Mouse (Mus musculus) cerebellum, adult 11 months (tissue): Measurements from ENCODE around the gene Shisal1.
A peak's percentile ranks its signal among the peaks of the same experiment; 100 is the strongest.

ENCODE experiments used
- DNase-seq: peaks from one replicate; pipeline ENCODE4 v3.0.0; 2022

Gene Shisal1

DNA sequence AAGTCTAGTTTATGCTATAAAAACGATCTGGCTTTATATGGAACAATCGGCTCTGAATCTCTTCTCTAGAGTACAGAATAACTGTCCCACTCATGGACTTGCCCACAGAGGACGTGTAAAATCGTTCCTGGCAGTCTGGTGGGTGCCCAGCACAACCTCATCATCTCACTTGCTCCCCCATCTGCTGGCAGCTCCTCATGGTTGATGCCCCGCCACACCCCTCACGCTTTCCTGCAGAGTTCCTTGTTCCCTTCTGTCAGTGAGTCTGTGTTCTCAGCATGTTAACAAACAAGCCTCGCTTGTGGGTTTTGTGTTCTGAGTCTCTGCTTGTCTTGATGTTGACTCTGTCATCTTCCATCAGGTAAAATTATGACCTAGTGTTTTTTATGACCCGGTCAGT, 79.5 kb downstream of the Shisal1 start:
- no peak for DNase-seq

DNA sequence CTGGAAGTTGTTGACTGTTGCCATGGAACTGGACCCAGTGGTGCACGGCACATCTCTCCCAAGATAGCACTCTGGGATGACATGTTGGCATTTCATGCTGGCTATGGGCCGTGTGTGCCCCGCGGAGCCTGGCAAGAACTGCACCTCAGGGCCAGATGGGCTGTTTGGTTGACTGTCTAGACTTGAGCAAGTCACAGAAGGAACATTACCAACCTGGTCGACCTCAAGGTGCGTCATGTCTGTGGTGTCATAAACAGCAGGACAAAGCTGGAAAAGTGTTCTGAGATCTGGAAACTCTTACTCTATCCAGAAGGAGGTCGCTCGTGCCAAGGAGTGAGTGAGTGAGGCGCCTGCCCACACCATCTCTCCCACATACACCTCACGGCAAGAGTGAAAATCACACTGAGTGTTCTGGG, 80.3 kb downstream of the Shisal1 start:
- peak; percentile 22 for DNase-seq

DNA sequence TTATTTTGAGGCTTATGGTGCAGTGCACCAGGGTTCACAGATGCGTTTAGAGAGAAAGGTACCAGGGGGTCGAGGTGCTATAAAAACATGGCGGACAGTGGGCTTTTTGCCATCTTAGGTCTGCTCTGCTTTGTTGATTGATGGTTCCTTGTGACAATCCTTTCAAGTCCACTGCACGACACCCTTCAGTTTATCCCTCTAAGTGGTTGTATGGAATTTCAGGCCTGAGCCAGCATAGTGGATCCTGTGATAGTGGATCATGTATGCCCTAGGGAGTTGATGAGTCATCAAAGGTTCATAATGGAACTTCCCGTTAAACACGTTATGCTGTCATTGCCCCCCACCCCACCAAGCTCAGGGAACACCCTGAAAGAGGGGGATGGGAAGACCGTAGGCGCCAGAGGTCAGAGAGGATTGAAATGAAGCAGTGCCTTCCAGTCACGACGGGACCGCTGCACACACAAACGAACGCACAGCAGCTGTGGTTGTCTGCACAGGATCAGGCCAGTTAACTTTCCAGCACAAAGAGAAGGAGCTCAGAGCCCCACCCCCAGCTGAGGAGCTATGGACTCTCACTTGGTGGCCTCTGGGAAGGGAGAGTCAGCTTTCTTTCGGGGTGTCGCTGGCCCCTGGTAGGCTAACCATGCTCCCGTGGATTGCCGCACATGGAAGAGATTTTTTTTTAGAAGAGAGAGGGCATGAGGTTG, 81.1 kb downstream of the Shisal1 start:
- DNase-seq: no peak

DNA sequence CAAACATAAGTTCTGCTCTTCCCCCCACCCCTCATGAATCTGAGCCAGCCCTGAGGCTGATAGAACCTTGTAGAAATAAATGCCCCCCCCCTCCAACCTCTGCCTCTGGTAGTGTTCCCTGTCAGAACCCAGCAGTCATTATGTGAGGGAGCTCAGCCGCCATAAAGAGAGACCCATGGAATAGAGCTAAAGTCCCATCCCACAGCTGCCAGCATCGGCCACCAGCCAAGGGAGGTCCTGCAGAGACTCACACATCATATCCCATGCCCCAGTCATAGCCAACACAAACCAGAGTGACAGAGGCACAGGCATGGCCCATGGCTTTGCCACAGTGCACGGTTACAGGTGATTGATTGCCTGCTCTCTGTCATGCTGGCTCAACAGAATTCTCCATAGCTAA, 82.2 kb downstream of the Shisal1 start:
- no peak for DNase-seq

DNA sequence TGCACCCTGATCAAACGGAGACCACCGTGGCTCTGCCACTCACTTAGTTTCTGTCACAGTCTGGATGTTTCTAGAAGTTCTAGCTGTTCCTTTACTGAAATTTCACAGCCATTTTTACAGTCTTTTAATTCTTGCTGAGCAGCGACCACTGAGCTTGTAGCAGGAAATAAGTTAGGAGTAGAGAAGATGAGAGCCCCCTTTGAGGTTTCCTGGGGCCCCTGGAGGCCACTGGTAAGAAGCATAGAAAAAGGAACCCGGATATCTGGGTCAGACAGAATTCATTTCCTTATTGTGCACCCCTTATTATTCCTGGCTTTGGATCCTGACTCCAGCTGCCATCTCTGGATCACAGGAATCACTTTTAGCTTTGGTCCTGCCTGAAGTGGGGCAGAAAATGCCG, 91.8 kb downstream of the Shisal1 start:
- no peak for DNase-seq

DNA sequence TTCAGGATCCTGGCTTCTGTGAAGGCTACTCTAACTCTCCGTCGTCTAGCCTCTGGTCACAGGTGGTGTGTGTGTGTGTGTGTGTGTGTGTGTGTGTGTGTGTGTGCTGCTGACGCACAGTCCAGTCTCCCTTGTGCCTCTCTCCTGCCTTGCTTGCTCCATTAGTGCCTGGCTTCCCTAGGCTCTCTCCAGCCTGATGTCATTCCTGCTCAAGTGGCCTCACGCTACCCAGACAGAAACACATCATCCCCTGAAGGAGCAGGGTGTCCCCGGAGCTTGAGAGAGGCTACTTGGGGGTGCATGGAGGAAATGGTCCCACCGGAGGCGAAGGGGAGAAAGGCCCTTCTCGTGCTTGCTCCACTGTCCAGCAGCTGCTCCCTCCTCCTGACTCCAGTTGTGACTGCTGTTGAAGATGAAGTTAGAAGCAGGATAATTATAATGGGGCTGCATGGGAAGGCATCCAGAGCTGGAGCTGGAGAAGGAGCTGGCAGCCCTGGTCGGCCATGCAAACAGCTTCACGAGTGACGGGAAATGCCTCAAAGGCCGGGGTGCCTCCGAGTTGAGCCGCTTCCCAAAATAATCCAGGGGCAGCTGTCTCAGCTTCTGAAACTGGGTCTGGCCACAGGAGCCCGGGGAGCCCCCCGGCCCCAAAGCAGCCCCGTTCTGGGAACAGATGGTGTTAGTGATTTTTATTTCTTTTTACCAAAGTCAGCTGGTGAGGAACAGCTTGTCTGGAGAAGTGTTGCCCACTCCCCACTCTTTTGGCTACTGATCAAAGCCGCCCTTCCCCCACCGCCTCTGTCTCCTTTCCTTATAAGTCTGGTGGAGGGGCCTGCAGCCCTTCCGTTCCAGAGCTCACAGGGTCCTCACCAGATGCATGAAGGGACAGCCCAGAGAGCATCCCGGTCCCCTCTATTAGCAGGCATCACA, 94.7 kb downstream of the Shisal1 start:
- DNase-seq: no peak

DNA sequence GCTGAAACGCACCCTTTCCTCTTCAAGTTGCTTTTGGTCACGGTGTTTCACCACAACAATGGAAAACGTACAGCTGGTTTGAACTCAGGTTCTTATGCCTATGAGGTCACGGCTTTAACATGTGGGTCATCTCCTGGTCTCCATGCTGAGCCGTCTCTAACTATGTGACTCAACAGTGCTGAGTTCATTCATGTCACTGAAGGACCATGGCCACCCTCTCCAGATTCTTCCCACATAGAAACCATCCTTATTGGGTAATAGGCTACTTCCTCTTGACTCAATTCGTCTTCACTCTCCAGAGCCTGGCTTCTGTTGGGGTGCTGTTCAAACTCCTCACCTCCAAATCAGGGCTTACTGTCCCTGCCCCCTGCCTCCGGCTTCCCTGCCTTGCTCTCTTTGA, 95.6 kb downstream of the Shisal1 start:
- DNase-seq: no peak

DNA sequence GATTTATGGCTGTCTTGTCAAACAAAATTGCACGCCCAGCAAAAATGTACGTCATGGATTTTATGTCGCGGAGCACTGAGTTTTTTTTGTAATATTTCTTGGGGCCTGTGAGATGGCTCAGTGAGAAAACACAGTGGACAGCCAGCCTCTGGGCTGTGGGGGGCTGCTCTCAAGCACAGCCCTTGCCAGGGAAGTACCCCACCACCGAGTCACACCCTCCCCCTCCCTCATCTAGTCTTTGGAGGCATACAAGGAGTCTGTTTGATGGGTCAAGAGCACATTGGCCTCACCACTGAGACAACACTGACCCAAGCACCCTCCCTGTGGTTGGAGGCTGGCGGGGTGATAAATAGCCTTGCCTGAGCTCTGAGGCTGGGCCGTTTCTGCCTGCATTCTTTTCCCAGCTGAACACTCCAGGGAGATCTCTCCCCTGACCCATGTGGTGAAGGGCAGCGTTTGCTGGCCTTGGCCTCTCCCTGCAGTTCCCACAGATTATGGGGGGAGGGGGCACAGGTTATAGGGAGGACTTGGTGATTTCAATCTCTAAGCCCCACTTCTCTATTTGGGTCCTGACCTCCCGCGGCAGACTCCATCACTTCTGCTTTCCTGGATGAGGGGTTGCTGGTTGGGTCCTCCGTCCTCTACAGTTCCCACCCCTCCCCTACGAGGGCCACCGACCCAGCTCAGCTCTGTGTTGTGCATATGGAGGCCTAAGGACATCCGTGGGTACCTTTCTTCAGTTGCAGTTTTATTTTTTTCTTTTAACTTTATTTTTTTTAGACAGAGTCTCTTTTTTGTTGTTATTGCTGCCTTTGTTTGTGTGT, 96.8 kb downstream of the Shisal1 start:
- DNase-seq: no peak

DNA sequence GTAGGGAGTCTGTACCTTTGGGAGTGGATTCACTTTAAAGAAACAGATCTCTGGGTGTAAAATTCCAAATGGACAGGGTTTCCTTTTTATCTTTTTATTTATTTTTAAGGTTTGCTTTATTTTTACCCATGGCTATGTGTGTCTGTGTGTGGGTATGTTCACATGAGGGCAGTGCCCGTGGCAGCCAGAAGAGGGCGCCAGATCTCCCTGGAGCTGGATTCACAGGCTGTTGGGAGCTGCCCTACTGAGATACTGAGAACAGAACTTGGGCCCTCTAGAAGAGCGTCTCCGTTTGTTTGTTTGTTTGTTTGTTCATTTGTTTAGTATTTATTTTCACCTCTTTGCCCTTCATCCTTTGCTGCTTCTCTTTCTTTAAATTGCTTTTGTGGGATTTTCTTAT, 98.1 kb downstream of the Shisal1 start:
- no peak for DNase-seq

DNA sequence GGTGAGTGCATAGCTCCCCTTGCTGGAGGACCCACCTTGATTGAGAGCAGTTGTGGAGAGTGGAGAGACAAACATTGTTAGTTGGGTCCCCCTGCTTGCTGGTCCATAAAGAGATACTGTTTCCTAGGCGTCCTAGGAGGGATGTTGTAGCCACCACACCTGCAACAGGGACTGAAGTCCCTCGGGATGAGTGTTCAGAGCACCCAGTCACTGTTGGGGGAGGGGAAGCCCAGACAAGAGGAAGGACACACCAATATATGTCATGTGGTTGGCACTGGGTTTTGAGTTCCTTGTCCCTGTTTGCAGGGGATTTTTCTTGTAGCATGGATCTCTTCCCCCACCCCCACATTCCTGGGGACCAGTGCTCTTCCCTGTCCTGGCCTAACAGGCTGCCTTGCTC, 106.0 kb downstream of the Shisal1 start:
- DNase-seq: no peak

DNA sequence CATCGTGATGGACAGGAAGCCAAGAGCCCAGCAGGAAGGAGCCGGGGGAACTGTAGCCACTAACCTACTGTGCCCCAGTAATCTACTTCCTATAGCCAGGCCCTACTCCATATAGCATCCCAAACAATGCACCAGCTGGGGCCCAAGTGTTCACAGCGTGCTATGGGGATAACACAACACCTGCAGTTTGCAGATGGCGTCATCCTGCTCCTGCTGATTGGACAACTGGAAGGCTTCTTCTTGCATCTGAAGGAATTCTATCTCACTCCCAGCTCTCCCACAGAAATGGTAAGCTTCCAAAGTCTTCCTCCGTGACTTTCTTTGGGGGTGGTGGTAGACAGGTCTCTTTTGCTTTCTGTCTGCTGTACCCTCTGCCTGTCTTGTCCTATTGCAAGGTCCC, 109.3 kb downstream of the Shisal1 start:
- no peak for DNase-seq

DNA sequence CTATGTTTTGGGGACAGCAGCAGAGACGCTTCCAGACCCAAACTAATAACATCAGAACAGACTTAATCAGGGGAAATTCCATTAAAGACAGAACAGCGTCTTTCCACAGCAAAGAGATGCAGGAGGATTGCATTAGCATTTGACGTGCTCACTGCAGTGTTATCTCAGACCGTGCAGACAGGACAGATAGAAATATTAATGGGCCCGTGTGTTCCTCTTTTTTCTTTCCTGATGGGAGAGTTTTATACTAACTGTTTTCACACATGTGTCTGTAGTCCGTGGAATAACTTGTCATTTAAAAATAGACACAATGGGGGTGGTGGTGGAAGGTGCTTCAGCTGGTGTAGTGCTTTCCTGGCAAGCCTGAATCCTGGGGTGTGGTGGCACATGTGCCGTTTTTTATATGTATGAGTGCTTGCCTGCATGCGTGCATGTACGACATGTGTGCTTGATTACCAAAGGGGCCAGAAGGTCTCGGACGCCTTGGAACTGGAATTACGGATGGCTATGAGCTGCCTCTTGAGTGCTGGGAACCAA, 110.5 kb downstream of the Shisal1 start:
- no peak for DNase-seq

DNA sequence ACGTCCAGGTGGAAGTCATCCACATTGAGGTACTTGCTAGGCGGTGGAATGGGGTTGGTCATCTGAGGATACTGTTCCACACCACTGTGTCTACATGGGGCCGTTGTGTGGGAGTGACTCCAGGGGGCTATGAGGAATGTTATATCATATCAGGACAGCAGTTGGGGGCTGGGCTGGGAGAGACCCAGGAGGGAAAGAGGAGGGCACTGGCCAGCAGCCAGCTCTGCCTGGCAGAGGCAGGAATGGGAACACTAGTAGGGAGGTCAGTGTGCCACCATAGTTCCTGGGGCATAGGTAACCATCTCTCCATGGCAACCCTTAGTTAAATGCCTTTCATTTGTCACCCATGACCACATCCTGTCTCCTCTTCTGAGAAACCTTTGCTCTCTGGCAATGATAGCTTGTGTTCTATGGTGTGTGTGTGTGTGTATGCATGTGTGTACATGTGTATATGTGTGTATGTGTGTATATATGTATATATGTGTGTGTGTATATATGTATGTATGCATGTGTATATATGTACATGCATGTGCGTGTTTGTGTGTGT, 115.8 kb downstream of the Shisal1 start:
- DNase-seq: no peak

DNA sequence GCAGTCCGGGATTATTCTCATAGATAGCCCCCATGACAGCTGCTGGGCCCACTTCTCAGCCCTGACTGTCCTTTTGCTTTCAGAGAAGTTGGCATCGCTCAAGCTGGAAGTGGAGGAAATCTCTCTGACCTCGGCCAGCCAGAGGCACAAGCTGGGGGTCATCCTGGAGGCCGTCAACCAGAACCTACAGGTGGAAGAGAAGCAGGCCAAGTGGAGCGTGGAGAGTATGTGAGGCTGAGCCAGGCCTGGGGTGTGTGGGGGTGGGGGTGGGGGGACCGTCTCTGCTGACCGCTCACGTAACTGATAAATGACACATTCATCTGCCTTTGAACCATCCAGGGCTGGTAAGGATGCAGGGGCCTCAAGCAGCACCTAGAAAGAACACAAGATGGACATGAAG, 117.0 kb downstream of the Shisal1 start:
- DNase-seq: no peak
